Mouse (Mus musculus): ENCODE results near the gene Fam198b. TPM values are rescaled to one million over a fixed set of nuclear protein-coding genes. Genes with fewer than 3 reads are reported as not detected.
A peak's percentile ranks its signal among the peaks of the same experiment; 100 is the strongest.

Fam198b gene
- 1 to 10 TPM; 6.5 to 8.9 TPM for total RNA-seq (2021)
- long read RNA-seq, experiment 1, partial matches to known transcripts = 0 of 6 reads
- long read RNA-seq, experiment 1, other reads (novel, unspliced or antisense) = 6 of 6 reads
- long read RNA-seq, experiment 2, full-length matches to known transcripts = 2 of 6 reads
- long read RNA-seq, experiment 2, partial matches to known transcripts = 0 of 6 reads
- long read RNA-seq, experiment 2, other reads (novel, unspliced or antisense) = 4 of 6 reads

DNA sequence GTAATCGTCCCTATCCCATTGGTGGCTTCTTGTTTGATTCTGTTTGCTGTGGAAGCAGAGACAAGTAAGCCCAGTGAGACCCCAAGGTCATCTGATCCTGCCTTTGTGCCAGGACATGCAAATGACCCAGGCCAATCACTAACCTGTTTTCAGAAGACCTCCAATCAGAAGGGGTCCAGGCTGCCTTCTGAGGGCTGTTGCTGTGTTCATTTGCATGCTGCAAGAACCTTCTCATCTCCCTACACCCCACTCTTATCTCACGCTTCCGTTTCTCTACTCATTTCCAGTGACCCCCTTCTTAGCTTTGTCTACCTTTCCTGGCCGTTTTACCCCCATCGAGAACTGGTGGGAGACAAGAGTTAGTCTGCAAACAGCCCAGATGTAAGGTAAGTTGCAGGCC, at the start of gene Fam198b:
Gene Fam198b, plus strand, starts transcription at position 229 of the 400 bp plus-strand sequence.
- DNase-seq (ENCODE audit: low spot score in 2 of 2) = no peak

DNA sequence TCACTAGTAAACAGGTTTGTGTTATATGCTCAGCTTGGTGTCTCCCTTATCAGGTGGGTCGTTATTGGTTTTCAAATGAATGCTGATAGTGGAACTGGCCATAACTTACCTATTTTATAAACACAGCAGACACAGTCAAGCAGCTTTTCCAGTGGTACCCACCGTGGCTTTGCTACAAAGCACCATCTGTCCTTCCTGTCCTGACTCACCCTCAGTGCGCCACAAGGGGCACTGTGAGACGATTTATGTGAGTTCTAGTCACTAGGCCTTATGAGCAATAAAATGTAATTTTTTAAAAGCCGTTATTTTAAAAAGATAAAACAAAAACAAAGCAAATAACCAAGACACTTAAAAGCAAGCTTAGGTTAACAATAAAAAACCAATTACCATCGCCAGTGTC, 45.6 kb upstream of the Fam198b start:
- no peak for DNase-seq (ENCODE audit: low spot score in 2 of 2)

DNA sequence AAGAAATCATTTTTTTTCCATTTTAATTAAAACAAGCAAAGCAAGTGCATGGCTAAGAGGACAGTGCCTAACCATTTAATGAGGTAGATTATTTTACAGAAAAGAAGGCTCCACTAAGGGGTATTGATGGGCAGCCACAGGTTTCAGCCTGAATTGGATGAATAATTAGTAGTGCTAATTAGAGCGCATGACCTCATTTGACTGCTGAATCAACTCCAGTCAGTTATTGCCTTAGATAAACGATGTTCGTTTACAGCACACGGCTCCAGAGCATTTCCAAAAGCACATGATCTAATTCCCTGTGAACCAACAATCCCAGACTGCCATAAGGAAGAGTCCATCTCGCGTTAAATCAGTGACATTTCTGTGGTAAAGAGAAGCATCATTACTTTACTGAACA, 42.9 kb upstream of the Fam198b start:
- no peak for DNase-seq (ENCODE audit: low spot score in 2 of 2)

DNA sequence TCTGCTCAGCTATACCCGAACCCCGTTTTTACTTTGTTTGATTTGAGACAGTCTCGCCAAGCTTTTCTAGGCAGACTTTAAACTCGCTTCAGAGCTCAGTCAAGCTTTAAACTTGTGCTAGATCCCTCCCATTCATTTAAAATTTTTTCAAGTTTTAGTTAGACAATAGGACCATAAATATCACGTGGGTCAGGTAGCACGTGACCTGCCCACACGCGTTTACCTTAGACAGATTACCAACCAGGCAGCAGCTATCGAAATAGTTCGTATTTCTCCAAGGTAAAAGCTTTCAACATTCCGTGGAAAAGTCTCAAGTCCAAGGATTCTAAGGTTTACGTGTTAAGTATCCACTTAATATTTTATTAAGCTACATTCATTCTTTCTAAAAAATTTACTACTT, 42.2 kb upstream of the Fam198b start:
- DNase-seq (ENCODE audit: low spot score in 2 of 2) = no peak

DNA sequence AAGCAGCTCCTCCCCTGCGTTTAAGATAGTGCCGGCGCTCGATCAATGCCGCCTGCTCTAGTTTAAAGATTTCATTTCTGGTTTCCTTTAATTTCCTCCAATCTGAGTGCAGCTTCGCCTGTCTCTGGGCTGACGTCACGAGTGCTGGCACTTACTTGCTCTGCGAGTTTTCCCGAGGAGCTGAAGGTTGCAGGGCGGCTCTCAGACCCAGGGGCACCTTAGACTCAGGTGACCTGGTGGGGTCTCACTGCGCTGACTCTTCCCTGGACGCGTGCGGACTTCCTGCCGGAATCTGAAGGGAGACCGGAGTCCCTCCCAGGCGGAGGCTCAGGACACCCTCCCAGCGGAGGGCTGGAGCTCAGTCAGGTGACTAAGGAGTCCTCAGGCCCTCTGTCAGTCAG, 41.7 kb upstream of the Fam198b start:
- DNase-seq (ENCODE audit: low spot score in 2 of 2) = peak; percentile 74 to 75

DNA sequence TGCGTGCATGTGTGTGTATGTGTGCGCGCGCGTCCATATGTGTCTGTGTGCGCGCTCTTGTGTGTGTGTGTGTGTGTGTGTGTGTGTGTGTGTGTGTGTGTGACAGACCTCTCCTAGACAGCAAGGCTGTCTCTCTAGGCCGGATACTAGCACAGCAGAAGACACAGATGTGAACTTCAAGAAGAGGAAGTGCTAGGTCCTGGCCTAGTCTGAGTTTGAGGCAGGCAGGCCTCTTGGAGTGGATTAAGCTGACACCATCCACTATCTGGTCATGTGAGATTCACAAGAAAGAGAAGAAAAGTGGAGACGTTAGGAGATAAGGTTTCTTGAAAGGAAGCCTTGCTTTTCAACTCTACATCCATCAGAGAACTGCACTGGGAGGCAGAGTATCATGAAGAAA, 40.3 kb upstream of the Fam198b start:
- DNase-seq (ENCODE audit: low spot score in 2 of 2) = no peak

DNA sequence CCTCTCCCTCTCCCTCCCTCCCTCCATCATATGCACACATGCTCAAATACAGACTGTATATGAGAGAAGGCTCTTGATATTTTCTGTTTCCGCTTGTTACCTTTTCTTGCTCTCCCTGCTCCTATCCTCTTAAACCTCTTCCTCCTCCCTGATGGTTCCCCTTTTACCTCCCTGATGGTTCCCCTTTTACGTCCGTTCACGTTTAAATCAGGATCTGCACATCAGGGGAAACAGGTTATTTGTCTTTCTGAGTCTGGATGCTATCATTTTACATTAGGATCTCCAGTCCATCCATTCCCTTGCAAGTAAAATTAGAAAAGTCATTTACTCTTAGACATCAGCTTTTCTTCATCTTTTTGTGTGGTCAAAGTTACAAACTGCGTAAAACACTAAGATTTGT, 37.7 kb upstream of the Fam198b start:
- DNase-seq (ENCODE audit: low spot score in 2 of 2) = no peak

DNA sequence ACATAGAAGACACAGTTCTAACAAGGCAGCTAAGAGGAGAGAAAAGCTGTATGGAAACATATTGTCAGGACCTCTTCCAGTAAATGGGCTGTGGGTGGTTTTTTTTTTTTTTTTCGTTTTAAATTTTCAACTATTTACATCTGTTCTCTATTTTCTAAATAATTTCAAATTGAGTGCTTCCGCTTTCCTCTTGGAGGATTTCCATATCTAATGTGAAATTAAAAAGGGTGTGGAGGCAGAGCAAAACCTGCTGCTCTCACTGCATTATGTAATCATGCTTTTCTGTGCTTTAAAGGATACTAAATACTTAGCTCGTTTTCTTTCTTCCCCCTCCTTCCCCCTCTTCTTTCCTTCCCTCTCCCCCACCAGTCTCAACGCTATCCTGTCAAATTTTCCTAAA, 35.5 kb upstream of the Fam198b start:
- no peak for DNase-seq (ENCODE audit: low spot score in 2 of 2)

DNA sequence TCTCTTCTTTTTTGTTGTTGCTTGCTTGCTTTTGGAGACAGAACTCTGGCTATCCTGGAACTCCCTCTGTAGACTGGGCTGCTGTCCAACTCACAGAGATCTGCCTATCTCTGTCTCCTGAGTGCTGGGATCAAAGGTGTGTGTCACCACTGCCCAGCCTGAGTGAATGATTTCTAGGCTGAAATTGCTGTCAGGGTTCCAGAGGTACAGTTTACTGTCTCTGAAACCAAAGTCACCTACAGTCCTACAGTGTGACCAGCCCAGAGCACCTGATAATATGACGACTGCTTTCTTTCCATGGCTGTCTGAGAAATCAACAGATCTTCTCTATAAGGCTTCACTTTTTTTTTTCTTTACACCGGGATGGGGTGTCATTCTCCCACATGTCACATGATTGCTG, 34.7 kb upstream of the Fam198b start:
- no peak for DNase-seq (ENCODE audit: low spot score in 2 of 2)

DNA sequence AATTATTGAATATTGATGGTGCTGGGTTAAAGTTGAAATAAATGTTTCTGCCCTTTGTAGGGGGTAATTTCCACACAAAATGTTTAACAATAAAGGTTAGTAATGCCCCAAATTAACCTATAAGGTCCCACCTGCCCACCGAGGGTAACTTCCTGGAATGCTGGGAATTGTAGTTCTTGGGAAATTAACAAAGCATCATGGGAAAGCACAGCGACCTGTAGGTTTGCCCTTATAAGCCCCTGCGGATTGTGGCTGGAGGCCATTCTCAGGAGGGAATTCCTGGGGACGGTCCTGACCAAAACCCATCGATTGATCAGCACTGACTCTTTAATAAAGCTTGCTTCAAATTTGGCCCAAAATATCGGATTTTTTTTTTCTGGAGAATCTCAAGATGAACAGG, 33.7 kb upstream of the Fam198b start:
- no peak for DNase-seq (ENCODE audit: low spot score in 2 of 2)

DNA sequence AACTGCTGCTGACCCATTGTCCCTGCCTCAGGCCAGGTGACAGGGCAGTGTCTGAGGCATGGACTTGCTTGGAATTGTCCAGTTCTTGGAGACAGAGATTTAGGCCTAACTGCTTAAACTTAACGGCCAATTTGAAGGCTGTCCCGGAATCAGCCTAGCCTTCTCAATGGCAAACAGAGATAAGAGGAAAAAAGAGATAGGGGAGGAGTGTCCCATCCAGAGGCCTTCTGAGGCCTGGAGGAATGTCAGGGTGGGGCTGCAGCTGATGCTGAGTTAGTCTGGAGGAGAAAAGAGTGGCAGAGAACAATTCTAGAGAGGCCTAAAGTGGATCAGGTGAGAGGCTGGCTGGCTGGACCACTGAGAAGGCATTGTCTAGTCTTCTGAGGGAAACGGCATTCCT, 32.2 kb upstream of the Fam198b start:
- no peak for DNase-seq (ENCODE audit: low spot score in 2 of 2)

DNA sequence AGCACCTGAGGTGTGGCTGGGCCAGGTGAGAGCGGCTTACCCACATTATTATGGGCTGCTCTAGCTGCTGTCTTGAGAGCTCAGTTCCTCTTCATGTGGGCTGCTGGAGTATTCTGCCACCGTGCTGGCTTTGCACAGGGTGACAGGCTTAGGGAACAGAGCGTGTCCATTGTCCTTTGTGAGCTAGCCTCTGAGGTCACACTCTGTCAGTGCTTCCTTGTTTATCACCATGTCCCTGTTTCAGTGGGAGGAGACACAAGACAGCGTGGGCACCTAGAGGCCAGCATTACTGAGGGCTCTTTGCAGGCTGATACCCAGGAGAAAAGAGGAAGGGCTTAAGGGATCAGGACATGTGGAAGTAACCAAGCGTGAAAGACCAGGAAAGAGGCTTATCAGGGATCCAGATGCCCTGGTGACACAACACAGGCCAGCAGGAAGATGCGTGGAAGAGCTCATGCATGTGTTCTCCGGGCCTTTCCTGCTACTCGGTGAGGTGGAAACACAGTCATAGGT, 31.6 kb upstream of the Fam198b start, which contains the start of gene Tmem144:
Gene Tmem144, minus strand, starts transcription at position 120 of the 513 bp plus-strand sequence.
- DNase-seq (ENCODE audit: low spot score in 2 of 2) = no peak

DNA sequence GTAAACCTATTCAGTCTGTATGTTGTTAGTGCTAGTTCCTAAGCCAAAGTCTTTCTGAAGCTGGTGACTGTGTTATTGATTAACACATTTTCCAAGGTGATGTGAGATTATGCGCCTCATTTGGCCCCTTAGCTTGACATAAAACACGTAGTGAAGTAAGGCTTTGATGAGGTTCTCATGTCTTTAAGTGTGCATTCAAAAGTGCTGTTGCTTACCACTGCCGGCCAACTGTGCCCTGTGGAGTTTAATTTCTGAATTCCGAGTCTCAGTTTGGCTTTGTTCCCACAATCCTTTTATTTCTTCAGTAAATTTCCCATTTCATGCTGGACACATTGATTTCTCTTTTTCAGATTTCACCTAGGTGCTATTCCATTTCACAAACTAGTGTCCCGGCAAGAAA, 26.6 kb upstream of the Fam198b start:
- DNase-seq (ENCODE audit: low spot score in 2 of 2) = no peak

DNA sequence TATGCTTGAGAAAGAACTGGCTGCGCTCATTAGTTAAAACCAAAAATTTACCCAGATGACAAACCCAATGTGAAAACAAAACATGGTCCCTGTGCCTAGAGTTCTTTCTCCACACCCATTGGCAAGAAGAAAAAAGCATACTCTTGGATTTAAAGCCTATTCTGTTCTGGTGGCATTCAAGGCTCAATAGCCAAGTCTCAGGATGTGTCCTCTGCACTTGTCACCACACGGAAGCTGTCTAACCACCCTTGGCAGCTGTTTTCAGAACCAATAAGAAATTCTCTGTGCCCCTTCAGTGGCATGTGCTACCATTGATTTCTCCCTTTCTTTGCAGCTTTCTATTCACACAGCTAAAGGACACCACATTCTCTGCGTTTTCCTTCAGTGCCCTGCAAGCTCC, 26.1 kb upstream of the Fam198b start:
- DNase-seq (ENCODE audit: low spot score in 2 of 2) = no peak

DNA sequence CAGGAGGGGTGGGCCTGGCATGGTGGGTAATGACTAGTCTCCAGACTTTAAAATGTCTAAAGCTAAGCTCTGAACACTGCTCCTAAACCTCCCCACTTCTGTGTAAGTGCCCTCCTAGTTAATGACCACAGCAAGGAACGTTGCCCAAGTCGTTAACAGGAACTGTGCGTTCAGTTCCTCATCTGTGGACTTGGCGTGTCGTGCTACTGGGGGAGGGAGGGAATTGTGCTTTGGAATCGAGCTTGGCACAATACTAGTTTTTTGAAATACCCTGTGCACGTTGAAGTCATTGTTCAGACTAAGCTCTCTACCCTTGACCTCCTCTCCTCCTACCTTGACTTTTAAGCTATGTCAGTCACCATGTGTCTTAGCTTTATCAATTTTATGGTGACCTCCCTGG, 19.5 kb upstream of the Fam198b start:
- no peak for DNase-seq (ENCODE audit: low spot score in 2 of 2)

DNA sequence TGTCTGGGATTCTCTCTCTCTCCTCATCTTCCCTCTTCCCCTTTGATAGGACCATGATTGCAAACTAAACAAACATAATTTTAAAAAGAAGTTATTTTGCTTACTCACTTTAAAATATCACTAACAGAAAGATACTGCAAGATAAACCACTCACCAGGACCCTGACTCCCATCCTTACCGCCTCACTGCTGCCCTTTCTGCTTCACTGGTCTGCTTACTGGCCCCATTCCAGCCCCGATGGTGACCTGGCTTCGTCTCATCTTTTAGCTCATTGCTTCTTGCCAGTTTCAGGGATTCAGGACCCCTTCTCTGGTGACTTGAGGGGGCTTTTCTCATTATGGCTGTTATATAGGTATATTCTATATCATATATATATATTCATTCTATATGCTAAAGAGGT, 18.2 kb upstream of the Fam198b start:
- no peak for DNase-seq (ENCODE audit: low spot score in 2 of 2)

DNA sequence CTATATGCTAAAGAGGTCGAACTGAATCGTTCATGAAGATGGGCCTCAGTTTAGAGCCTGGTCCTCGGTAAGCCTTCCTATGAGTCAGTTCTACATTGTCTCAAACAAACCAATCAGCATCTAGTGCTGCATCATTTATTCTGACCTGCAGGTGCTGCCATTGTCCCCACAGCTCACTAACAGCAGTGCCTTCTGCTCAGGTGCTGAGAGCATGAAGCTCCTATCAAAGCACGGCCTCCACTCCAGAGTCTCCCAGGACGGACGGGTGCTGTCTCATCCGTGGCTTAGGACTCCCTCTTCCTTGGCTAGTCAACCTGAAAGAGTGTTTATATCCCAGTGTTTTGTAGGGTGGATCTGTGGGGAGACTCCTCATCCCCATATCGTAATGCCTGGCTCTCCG, 17.8 kb upstream of the Fam198b start:
- DNase-seq (ENCODE audit: low spot score in 2 of 2) = no peak

DNA sequence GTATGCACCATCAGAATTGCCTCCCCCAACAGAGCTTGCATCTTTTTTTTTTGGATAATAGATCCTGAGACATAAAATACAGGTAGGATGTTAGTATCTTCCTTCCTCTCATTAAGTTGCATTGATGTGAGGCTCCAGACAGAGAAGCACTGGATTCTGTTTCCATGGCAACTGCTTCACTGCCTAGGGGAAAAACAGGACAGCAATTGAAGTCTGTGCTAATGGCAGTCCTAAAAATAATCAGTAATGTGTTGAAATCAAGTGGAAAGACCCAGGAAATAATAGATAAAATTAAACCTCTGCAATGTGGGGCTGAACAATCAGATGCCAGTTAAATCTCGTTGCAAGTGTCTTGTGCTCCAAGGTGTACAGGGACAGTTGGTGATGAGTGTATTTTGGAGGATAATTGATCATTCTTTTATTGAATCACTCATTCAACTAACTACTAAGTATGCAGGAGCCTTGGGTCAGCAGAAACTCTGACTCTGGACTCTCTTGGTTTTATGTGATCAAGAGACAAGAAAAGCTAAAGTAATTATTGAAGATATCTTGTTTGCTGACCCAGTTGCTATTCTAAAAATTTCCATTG, 17.1 kb upstream of the Fam198b start:
- DNase-seq (ENCODE audit: low spot score in 2 of 2) = peak in 1 of 2 experiments; percentile 79

DNA sequence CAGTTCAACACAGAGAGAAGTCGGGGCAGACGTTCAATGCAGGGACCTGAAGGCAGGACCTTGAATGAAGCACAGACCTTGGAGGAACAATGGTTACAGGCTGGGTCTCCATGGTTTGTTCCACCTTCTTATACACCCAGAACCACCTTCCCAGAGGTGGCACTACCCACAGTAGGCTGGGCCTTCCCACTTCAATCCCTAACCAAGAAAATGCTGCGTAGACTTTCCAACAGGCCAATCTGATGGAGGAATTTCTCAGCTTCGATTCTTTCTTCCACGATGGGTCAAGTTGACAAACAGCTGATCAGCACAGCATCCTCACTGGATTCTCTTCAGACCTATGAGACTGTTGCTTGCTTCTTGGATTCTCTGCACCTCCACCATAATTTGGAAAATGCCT, 8.9 kb upstream of the Fam198b start:
- DNase-seq (ENCODE audit: low spot score in 2 of 2) = no peak

DNA sequence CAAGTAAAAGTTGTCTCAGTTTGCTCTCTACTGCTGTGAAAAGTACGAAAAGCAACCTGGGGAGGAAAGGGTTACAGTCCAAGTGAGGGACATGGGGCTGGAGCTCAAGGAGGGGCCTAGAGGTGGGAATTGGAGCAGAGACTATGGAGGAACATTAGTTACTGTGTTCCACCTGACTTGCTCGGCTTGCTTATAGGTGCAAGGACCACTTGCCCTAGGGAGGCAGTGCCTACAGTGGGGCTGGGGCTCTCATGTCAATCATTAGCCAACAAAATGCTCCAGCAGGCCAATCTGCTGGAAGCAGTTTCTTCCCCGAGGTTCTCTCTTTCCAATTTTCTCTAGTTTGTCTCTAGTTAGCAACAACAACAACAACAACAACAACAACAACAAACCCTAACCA, 6.0 kb upstream of the Fam198b start:
- no peak for DNase-seq (ENCODE audit: low spot score in 2 of 2)

DNA sequence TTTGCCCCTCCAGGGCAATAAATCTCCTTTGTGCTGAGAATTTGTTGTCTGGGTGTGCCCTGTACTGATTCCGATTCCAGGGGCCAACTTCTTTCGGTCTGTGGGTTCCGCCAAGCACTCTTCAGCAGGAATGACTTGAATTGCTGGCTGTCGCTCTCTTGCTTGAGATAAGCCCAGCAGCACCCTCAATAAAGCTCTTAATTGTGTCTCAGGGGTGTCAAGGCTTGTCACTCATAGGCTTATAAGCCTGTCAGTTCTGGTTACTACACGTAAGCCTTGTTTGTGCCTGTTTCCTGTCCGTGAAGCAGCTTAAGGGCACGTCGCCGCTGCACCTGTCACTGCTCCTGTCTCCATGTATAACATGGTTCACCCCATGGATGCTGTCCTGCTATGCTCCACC, 5.1 kb upstream of the Fam198b start:
- DNase-seq (ENCODE audit: low spot score in 2 of 2) = no peak

DNA sequence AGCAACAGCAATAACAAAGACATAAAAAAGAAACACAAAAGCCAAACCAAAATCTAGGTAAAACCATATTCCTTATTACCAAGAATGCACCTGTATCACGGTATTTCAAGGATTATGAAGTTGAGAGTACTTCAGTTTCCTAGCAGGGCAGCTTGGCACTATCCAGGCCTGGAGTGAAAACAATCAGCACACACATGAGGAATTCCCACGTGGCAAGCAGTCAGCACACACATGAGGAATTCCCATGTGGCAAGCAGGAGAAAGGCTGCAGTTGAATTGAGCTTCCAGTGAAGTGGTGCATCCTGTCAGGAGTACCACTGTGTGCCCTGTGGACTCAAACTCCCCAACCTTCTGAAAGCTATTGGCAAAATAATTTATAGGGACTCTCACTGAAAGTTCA, 2.7 kb upstream of the Fam198b start:
- no peak for DNase-seq (ENCODE audit: low spot score in 2 of 2)

DNA sequence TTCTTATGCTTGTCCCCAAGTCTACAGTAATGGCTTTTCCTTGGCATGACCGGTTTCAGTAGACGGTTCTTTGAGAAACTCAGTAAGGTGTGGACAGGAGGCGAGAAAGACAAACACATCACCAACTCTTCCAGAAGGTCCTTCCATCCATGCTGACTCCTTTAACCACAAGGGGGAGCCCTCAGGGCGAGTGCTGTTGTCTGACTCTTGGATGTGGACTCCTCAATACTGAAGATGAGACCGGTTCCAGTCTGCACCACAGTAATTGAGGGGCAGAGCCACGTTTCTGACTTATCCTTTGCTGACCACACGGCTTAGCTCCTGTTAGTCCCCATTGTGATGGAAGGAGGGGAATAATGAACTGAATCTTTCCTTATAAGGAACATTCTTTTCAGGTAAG, 1.2 kb upstream of the Fam198b start:
- DNase-seq (ENCODE audit: low spot score in 2 of 2) = peak in 1 of 2 experiments; percentile 73
